Mouse (Mus musculus): ENCODE measurements around the gene Vps45. TPM values are rescaled to one million over a fixed set of nuclear protein-coding genes. Genes with fewer than 3 reads are reported as not detected.

Vps45 gene
- total RNA-seq (2023) = 11.6 to 26.4 TPM (median 18.2 TPM) in 4 replicates

GRCm38 (mm10) chr3:96058231-96058896, at the start of gene Vps45:
Gene Vps45 (minus strand): TSS chr3:96058466.

GRCm38 (mm10) chr3:96104261-96105065, 46.2 kb upstream of the Vps45 start, which contains the start of gene Otud7b:
Gene Otud7b (plus strand): TSS chr3:96104527.

GRCm38 (mm10) chr3:95995802-95996428, 62.4 kb downstream of the Vps45 start, which contains the start of gene Plekho1:
Gene Plekho1 (minus strand): TSS chr3:95996001.

Other genes with a start within 250 kb of the Vps45 start
- gene Rprd2, start 239.6 kb downstream of the Vps45 start, total RNA-seq (2023) = 94.1 to 102 TPM (median 101 TPM) in 4 replicates
- 91.6 to 109 TPM (median 97.6 TPM) in 4 replicates for gene Prpf3, start 202.6 kb downstream of the Vps45 start, total RNA-seq (2023)
- 90.6 to 114 TPM (median 96.0 TPM) in 4 replicates for gene Mrps21, start 186.9 kb downstream of the Vps45 start, total RNA-seq (2023)
- 239 to 260 TPM (median 248 TPM) in 4 replicates for gene Ciart, start 176.2 kb downstream of the Vps45 start, total RNA-seq (2023)
- 56.7 to 71.3 TPM (median 66.1 TPM) in 4 replicates for gene BC028528, start 166.5 kb downstream of the Vps45 start, total RNA-seq (2023)
- gene Aph1a, start 164.5 kb downstream of the Vps45 start, total RNA-seq (2023) = 54.4 to 67.2 TPM (median 56.9 TPM) in 4 replicates
- not detected in 4 replicates for gene Car14, start 153.8 kb downstream of the Vps45 start, total RNA-seq (2023)
- gene Anp32e, start 129.2 kb downstream of the Vps45 start, total RNA-seq (2023) = 98.0 to 114 TPM (median 107 TPM) in 4 replicates
- 189 to 205 TPM (median 195 TPM) in 4 replicates for gene Plekho1, start 62.5 kb downstream of the Vps45 start, total RNA-seq (2023)
- 47.2 to 62.4 TPM (median 53.9 TPM) in 4 replicates for gene Otud7b, start 46.1 kb upstream of the Vps45 start, total RNA-seq (2023)
- gene Mtmr11, start 103.5 kb upstream of the Vps45 start, total RNA-seq (2023) = 1.3 to 3.2 TPM (median 2.4 TPM) in 4 replicates
- 85.7 to 87.5 TPM (median 86.2 TPM) in 4 replicates for gene Sf3b4, start 113.9 kb upstream of the Vps45 start, total RNA-seq (2023)
- gene Sv2a, start 122.7 kb upstream of the Vps45 start, total RNA-seq (2023) = 2.4 to 3.8 TPM (median 3.1 TPM) in 4 replicates
- gene Bola1, start 161.2 kb upstream of the Vps45 start, total RNA-seq (2023) = 7.2 to 11.9 TPM (median 10.7 TPM) in 4 replicates
- gene Hist2h2ab, start 161.4 kb upstream of the Vps45 start, total RNA-seq (2023) = 2.1 to 10.6 TPM (median 3.9 TPM) in 4 replicates
- 96.9 to 100 TPM (median 98.5 TPM) in 4 replicates for gene Hist2h2ac, start 162.4 kb upstream of the Vps45 start, total RNA-seq (2023)
- 4.1 to 5.4 TPM (median 4.6 TPM) in 4 replicates for gene Hist2h2be, start 162.7 kb upstream of the Vps45 start, total RNA-seq (2023)
- 0.88 to 3.2 TPM (median 2.5 TPM) in 4 replicates for gene Hist2h3c2, start 180.7 kb upstream of the Vps45 start, total RNA-seq (2023)
- 616 to 700 TPM (median 656 TPM) in 4 replicates for gene Hist2h2aa2, start 181.8 kb upstream of the Vps45 start, total RNA-seq (2023)
- 5.5 to 24.6 TPM (median 10.3 TPM) in 3 of 4 replicates, not detected in the other for gene Hist2h2aa1, start 187.0 kb upstream of the Vps45 start, total RNA-seq (2023)
- gene Hist2h3c1, start 188.2 kb upstream of the Vps45 start, total RNA-seq (2023) = not detected in 4 replicates
- gene Hist2h4, start 204.8 kb upstream of the Vps45 start, total RNA-seq (2023) = 48.7 to 60.4 TPM (median 57.4 TPM) in 4 replicates
- gene Hist2h3b, start 210.2 kb upstream of the Vps45 start, total RNA-seq (2023) = 132 to 189 TPM (median 159 TPM) in 4 replicates
- 175 to 207 TPM (median 186 TPM) in 4 replicates for gene Hist2h2bb, start 211.3 kb upstream of the Vps45 start, total RNA-seq (2023)
- gene Fcgr1, start 235.5 kb upstream of the Vps45 start, total RNA-seq (2023) = 0.30 to 1.0 TPM (median 0.38 TPM) in 4 replicates